Mouse (Mus musculus) erythroblast, embryonic 14.5 days (primary cell): ENCODE measurements around the gene Slc20a1. TPM values are rescaled to one million over a fixed set of nuclear protein-coding genes. Genes with fewer than 3 reads are reported as not detected.

Experiments used
- H3K27me3 ChIP-seq: 2 replicates; pipeline ENCODE4 v1.6.1; 2012; ENCODE audit warnings: inconsistent platforms; ENCODE audit not compliant: control insufficient read depth
- H3K36me3 ChIP-seq: 2 replicates; pipeline ENCODE4 v1.6.1; 2012; ENCODE audit warnings: mild to moderate bottlenecking, inconsistent platforms; ENCODE audit not compliant: control insufficient read depth
- H3K4me1 ChIP-seq: 2 replicates; pipeline ENCODE4 v1.6.1; 2012; ENCODE audit warnings: inconsistent platforms; ENCODE audit not compliant: control insufficient read depth
- H3K4me3 ChIP-seq: replicated peaks from 2 replicates; pipeline ENCODE3; 2012; ENCODE audit warnings: moderate library complexity, mild to moderate bottlenecking, inconsistent platforms
- H3K9me3 ChIP-seq: 2 replicates; pipeline ENCODE4 v1.6.1; 2012; ENCODE audit warnings: low read length, inconsistent platforms, mixed read lengths; ENCODE audit not compliant: control insufficient read depth
- GATA1 ChIP-seq: IDR thresholded peaks from 2 replicates; pipeline ENCODE4 v1.6.1; 2012; ENCODE audit warnings: low read length, inconsistent platforms, mixed read lengths
- TAL1 ChIP-seq: IDR thresholded peaks from 3 replicates; pipeline ENCODE4 v1.6.1; 2012; ENCODE audit warnings: low read length, inconsistent platforms, mixed read lengths
- polyA plus RNA-seq: library from polyadenylated mRNA; stranded (reverse); fragments of >175 nt; gene quantifications from 2 replicates; pipeline ENCODE4 v1.2.3, GENCODE M21; 2012

Gene Slc20a1
- polyA plus RNA-seq, 1 experiment, result 18.4 TPM

GRCm38 (mm10) chr2:129185611-129186290, 12.8 kb upstream of the Slc20a1 start:
- H3K4me1 ChIP-seq, result peaks cover 20% of the 10 kb centered on the region

DNA sequence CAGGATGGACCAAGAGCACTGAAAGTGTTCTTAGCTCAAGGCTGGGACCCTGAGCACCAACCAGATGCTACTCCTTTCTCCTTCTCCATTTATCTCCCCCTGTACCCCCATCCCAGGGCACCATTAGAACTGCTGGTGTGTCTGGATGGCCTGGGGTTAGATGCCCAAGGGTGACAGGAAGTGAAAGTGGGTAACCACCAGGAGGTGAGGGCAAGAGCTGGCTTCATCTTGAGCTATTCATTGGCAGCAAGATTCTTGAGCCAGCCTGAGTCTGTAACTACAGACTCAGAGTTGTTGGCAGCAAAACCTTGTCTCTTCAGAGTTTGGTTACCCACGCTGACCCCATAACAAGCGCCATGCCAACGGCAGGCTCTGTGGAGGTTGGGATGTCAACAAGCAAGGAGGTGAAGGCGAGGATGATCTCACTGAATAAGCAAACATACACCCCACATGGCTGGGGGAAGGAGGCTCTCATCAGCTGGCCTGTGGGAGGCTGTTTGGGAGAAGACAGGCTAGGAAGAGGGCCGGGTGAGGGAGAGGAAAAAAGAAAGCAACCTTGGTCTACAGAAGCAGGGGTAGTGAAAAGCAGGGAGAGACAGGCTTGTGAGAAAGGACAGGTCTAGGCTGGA, 12.2 kb upstream of the Slc20a1 start:
- Histone ChIP-seq H3K4me1 (peaks cover 26% of the 10 kb centered on the region), H3K4me3 (no peak overlapping the region), H3K27me3 (no peaks in the 10 kb centered on the region; the same call in 1 of the 2 replicates), H3K9me3 (no peaks in the 10 kb centered on the region), H3K36me3 (no peaks in the 10 kb centered on the region)
- TF ChIP-seq TAL1 (no peak), GATA1 (no peak)

More at GRCm38 (mm10) chr2:129185611-129186290, 12.8 kb upstream of the Slc20a1 start:
- Histone ChIP-seq H3K9me3 (no peaks in the 10 kb centered on the region), H3K4me3 (no peak overlapping the region), H3K27me3 (no peaks in the 10 kb centered on the region; the same call in 1 of the 2 replicates), H3K36me3 (no peaks in the 10 kb centered on the region)
- TF ChIP-seq TAL1 (no peak), GATA1 (no peak)

DNA sequence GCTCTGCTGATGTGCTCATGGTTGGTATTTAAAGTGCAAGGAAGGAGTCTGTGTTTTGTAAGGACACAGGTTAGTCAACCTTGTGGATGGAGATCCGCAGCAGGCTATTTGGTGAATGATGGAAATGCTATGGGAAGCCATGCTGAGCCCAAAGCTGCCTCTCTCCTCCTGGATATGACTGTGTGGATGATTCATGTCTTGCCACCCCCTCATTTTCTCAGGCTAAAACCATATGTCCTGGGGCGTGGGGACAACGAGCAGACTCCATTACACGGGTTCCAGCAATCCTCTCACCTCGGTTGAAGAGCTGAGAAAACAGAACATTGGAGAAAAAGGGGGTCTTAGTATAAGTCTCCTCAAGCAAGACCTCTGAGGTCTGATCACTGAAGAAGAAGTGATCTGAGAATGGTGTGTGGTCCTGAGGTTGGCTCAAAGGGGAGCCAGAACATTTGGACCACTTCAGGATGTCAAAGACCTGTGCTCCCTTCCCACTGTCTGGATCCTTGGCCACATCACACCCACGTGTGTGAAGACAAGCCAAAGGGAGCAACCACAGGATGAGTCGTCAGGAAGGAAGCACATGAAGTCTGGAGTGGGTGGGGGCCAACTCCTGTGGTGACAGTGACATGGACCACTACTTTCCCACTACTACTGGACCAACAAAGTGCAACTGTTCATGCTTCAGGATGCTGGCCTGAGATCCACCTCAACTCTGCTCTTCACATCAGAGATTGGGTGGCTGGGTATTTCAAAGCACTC, 6.0 kb upstream of the Slc20a1 start:
- peaks cover 42% of the 10 kb centered on the region for H3K4me1 ChIP-seq
- H3K9me3 ChIP-seq, result no peaks in the 10 kb centered on the region
- no peak for TF ChIP-seq TAL1
- TF ChIP-seq GATA1, result no peak
- H3K4me3 ChIP-seq, result no peak overlapping the region
- H3K36me3 ChIP-seq, result peaks cover 14% of the 10 kb centered on the region
- no peaks in the 10 kb centered on the region for H3K27me3 ChIP-seq

DNA sequence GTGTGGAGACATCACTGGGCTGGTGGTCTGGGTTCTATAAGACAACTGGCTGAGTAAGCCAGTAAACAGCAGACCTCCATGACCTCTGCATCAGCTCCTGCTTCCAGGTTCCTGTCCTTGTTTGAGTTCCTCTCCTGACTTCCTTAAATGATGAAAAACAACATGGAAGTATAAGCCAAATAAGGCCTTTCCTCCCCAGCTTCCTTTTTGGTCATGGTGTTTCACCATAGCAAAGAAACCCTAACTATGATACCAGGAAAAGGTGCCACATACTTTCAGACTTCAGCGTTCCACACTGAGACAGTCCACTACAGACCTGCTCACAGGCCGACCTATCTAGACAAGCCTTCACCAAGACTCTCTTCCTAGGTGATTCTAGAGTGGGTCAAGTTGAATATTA, 2.2 kb upstream of the Slc20a1 start:
- no peak for TF ChIP-seq TAL1
- TF ChIP-seq GATA1, result no peak
- Histone ChIP-seq H3K4me3 (no peak overlapping the region), H3K27me3 (no peaks in the 10 kb centered on the region), H3K9me3 (no peaks in the 10 kb centered on the region), H3K4me1 (peaks cover 62% of the 10 kb centered on the region), H3K36me3 (peaks cover 37% of the 10 kb centered on the region)

GRCm38 (mm10) chr2:129197197-129197596, 1.4 kb upstream of the Slc20a1 start:
- peaks cover 71% of the 10 kb centered on the region for H3K4me1 ChIP-seq
- peak overlapping the region; percentile 97 for H3K4me3 ChIP-seq
- no peak for TF ChIP-seq TAL1
- no peak for TF ChIP-seq GATA1
- peaks cover 46% of the 10 kb centered on the region for H3K36me3 ChIP-seq
- no peaks in the 10 kb centered on the region for H3K27me3 ChIP-seq
- no peaks in the 10 kb centered on the region for H3K9me3 ChIP-seq

- no peak for TF ChIP-seq TAL1
- TF ChIP-seq GATA1, result no peak
- peak overlapping the region; percentile 97 for H3K4me3 ChIP-seq
- no peaks in the 10 kb centered on the region for H3K27me3 ChIP-seq
- H3K36me3 ChIP-seq, result peaks cover 54% of the 10 kb centered on the region
- H3K9me3 ChIP-seq, result no peaks in the 10 kb centered on the region
- H3K4me1 ChIP-seq, result peaks cover 78% of the 10 kb centered on the region
Measured at GRCm38 (mm10) chr2:129197843-129198435, 625 bp upstream of the Slc20a1 start.

DNA sequence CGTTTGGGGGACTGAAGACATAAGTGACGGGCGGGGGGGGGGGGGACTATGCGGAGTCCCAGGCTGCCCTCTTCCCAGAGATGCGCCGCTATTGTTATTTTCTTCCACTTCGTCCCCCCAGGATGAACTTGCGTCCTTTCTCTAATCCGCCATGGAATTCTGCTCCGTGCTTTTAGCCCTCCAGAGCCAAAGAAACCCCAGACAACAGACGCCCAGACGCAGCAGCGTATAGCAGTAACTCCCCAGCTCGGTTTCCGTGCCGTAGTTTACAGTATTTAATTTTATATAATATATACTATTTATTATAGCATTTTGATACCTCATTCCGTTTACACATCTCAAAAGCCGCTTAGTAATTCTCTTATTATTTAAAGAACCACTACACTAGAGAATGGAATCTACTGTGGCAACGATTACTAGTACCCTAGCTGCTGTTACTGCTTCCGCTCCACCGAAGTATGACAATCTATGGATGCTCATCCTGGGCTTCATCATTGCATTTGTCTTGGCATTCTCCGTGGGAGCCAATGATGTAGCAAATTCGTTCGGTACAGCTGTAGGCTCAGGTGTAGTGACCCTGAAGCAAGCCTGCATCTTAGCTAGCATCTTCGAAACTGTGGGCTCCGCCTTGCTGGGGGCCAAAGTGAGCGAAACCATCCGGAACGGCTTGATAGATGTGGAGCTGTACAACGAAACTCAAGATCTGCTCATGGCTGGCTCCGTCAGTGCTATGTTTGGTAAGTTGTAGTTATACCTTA, 943 bp downstream of the Slc20a1 start:
- H3K9me3 ChIP-seq, result no peaks in the 10 kb centered on the region
- peaks cover 84% of the 10 kb centered on the region for H3K4me1 ChIP-seq
- TF ChIP-seq GATA1 (no peak), TAL1 (no peak)
- peaks cover 69% of the 10 kb centered on the region for H3K36me3 ChIP-seq
- H3K4me3 ChIP-seq, result peak overlapping the region; percentile 97
- no peaks in the 10 kb centered on the region for H3K27me3 ChIP-seq

DNA sequence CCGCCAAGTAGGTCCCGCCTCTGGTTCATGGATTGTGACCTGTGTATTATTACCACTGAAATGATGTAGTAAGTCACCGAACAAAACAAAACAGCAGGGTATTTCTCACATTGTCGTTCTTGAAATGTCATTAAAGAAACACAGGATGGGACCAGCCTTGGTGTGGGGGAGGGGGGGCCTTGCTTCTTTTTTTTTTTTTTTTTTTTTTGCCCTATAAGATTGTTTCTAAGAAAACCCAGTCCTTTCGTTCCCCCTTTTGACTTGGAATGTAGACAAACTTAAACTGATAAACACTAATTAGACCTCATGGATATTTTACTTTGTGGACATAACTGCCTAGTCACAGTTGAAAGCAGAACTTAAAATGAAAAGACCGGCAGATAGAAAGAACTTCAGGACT, 6.4 kb downstream of the Slc20a1 start:
- Histone ChIP-seq H3K36me3 (peaks cover 100% of the 10 kb centered on the region), H3K4me1 (peaks cover 98% of the 10 kb centered on the region), H3K27me3 (no peaks in the 10 kb centered on the region), H3K4me3 (peak overlapping the region; percentile 30), H3K9me3 (no peaks in the 10 kb centered on the region)
- TF ChIP-seq TAL1, result no peak
- no peak for TF ChIP-seq GATA1

- Histone ChIP-seq H3K9me3 (no peaks in the 10 kb centered on the region), H3K27me3 (no peaks in the 10 kb centered on the region), H3K36me3 (peaks cover 100% of the 10 kb centered on the region), H3K4me1 (peaks cover 97% of the 10 kb centered on the region), H3K4me3 (peak overlapping the region; percentile 37)
- TF ChIP-seq GATA1, result no peak
- TF ChIP-seq TAL1, result no peak
Measured at GRCm38 (mm10) chr2:129206824-129207223, 8.3 kb downstream of the Slc20a1 start.
